Mouse (Mus musculus) heart, embryonic 16.5 days (tissue): ENCODE measurements around the gene Cmtm3. TPM values are rescaled to one million over a fixed set of nuclear protein-coding genes. Genes with fewer than 3 reads are reported as not detected.

ENCODE experiments used
- ATAC-seq: fragments of 200-750 bp; cut with Nextera tagmentation; replicated peaks from 2 replicates; pipeline ENCODE4 v1.8.0; 2017; ENCODE audit warnings: moderate number of reproducible peaks; ENCODE audit not compliant: insufficient read depth, low FRiP score; ENCODE audit errors: extremely low read depth
- H3K27ac ChIP-seq: fragments of 300-500 bp; sonication (generic); 2 replicates; pipeline ENCODE4 v1.5.1; 2014; ENCODE audit warnings: mild to moderate bottlenecking, low read length, control low read depth, moderate library complexity
- H3K27me3 ChIP-seq: fragments of 300-500 bp; sonication (generic); 2 replicates; pipeline ENCODE4 v1.6.1; 2014; ENCODE audit warnings: low read length, mixed read lengths; ENCODE audit not compliant: control insufficient read depth, insufficient read depth
- H3K36me3 ChIP-seq: fragments of 300-500 bp; sonication (generic); 2 replicates; pipeline ENCODE4 v1.6.1; 2014; ENCODE audit not compliant: control insufficient read depth, insufficient read depth
- H3K4me1 ChIP-seq: fragments of 300-500 bp; sonication (generic); 2 replicates; pipeline ENCODE4 v1.6.1; 2014; ENCODE audit warnings: low read length, mixed read lengths; ENCODE audit not compliant: control insufficient read depth, insufficient read depth
- H3K4me2 ChIP-seq: fragments of 300-500 bp; sonication (generic); 2 replicates; pipeline ENCODE4 v1.6.1; 2014; ENCODE audit warnings: low read depth, mild to moderate bottlenecking, control low read depth, low read length
- H3K4me3 ChIP-seq: fragments of 300-500 bp; sonication (generic); 2 replicates; pipeline ENCODE4 v1.5.1; 2014; ENCODE audit warnings: mild to moderate bottlenecking, control low read depth, low read length
- H3K9ac ChIP-seq: fragments of 300-500 bp; sonication (generic); 2 replicates; pipeline ENCODE4 v1.6.1; 2014; ENCODE audit warnings: low read length, control low read depth
- H3K9me3 ChIP-seq: fragments of 300-500 bp; sonication (generic); replicated peaks from 2 replicates; pipeline ENCODE4 v1.6.1; 2016; ENCODE audit warnings: low read length; ENCODE audit not compliant: control insufficient read depth
- WGBS: fragments of 180-500 bp; shearing (Covaris S2); extraction: QIAGEN DNeasy Blood & Tissue Kit; methylation state at CpG from one replicate; pipeline ENCODE4 v1.1.7; 2014; 5-methylcytosine and 5-hydroxymethylcytosine counted together
- polyA plus RNA-seq: library from polyadenylated mRNA; unstranded; fragments of >200 nt; fragmentation: Nextera tagmentation; extraction: Ambion mirVana; gene quantifications from 2 replicates; pipeline ENCODE4 v1.2.1, GENCODE M21; 2015

Gene Cmtm3
- polyA plus RNA-seq, 1 experiment from 2014 or later = 83.9 TPM

DNA sequence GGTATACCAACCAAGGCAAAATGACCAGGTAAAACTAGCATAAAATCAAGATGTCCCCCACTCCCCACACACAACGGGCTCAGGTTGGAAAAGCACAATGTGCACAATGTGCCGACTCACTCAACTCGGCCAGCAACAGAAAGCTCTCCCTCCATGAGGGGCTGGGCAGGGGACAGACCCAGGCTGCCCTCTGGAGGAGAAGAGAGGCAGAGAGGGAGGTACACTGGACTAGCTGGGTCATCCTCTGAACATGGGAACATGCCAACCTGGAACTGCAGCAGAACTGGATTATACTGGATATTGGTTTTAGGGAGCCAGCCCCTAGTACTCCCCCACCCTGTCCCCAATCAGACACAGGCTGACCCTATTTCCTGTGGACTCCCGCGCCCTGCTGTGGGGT lies 14.0 kb downstream of the Cmtm3 start:
- H3K9me3 ChIP-seq = no peaks in the 10 kb centered on the region
- 56% methylated on average over 5 of the region's 5 CpGs for WGBS

DNA sequence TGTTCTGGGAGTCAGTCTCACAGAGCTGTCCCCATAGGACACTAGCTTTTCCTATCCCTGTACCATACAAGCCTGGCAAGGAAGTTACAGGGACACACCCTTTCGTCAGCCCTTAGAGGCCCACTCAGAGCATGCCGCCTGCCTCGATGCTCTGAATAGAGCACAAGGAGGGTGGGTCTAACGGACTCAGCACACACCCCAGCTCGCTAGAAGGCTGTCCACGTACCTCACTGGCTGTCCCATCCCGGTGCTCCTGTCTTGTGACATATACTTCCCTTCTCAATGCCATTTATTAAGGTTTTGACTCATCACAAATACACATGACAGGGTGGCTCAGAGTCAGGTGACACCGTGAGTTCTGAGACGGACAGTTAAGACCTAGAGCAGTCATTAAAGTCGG lies 15.3 kb downstream of the Cmtm3 start:
- no peak overlapping the region for H3K9ac ChIP-seq
- no peak overlapping the region for H3K4me2 ChIP-seq
- no peak for ATAC-seq
- H3K4me3 ChIP-seq = no peak overlapping the region
- H3K9me3 ChIP-seq = no peaks in the 10 kb centered on the region
- 86% methylated on average over 10 of the region's 10 CpGs for WGBS
- H3K4me1 ChIP-seq = peaks cover 3% of the 10 kb centered on the region; the same call in 1 of the 2 replicates
- peaks cover 6% of the 10 kb centered on the region; the same call in 1 of the 2 replicates for H3K36me3 ChIP-seq
- no peak overlapping the region for H3K27ac ChIP-seq
- H3K27me3 ChIP-seq = no peaks in the 10 kb centered on the region

More for the DNA sequence above, 14.0 kb downstream of the Cmtm3 start:
- no peak overlapping the region for H3K4me2 ChIP-seq
- H3K4me1 ChIP-seq = peaks cover 11% of the 10 kb centered on the region
- no peak overlapping the region for H3K27ac ChIP-seq
- no peaks in the 10 kb centered on the region for H3K27me3 ChIP-seq
- no peak; the same call in 1 of the 2 replicates for ATAC-seq
- no peak overlapping the region for H3K4me3 ChIP-seq
- no peak overlapping the region for H3K9ac ChIP-seq
- H3K36me3 ChIP-seq = peaks cover 6% of the 10 kb centered on the region; the same call in 1 of the 2 replicates

GRCm38 (mm10) chr8:104358637-104359036 lies 19.4 kb downstream of the Cmtm3 start:
- Histone ChIP-seq H3K9me3 (no peaks in the 10 kb centered on the region), H3K9ac (no peak overlapping the region), H3K27me3 (no peaks in the 10 kb centered on the region), H3K4me3 (no peak overlapping the region), H3K4me2 (no peak overlapping the region), H3K27ac (no peak overlapping the region), H3K36me3 (0 out of 2 replicates have a peak, but pooled peaks cover 2% of the 10 kb centered on the region), H3K4me1 (peaks cover 3% of the 10 kb centered on the region; the same call in 1 of the 2 replicates)
- WGBS = 80% methylated on average over 3 of the region's 3 CpGs
- ATAC-seq = no peak

DNA sequence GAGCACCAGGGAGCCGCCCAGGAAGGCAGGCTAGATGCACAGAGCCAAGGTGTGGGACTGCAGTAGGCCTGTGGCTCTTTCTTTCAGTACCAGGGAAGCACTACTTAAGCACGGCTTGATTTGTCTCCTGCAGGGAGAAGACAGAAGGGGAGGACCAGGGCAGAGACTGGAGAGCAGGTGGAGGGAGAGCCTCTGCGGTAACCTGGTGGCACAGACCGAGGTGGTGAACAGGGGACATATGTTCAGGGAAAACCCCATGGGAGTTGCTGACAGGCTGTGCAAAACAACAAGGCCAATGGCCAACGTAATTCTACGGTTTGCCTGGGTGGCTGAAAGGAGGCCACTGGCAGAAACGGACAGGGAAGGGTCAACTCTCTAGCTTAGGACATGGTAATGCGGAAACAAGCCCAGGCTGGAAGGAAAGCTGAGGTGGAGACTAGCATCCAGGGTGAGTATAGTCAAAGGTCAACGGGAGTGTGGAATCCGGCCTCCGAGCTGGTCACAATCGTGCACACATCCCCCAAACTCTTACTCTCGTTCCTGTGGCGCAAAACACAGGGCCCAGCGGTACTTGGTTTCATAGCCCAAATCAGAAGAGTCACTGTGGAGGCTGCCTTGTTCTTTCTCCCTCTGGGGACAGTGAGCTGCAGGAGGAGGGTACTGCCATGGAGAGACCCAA lies 20.7 kb downstream of the Cmtm3 start:
- Histone ChIP-seq H3K9me3 (no peaks in the 10 kb centered on the region), H3K27me3 (no peaks in the 10 kb centered on the region), H3K9ac (no peak overlapping the region), H3K27ac (no peak overlapping the region), H3K4me2 (no peak overlapping the region), H3K4me3 (no peak overlapping the region), H3K36me3 (no peaks in the 10 kb centered on the region), H3K4me1 (peaks cover 3% of the 10 kb centered on the region; the same call in 1 of the 2 replicates)
- ATAC-seq = no peak
- WGBS = 79% methylated on average over 15 of the region's 15 CpGs

GRCm38 (mm10) chr8:104365695-104366094 lies 26.5 kb downstream of the Cmtm3 start:
- ATAC-seq = no peak
- Histone ChIP-seq H3K36me3 (no peaks in the 10 kb centered on the region), H3K4me2 (no peak overlapping the region), H3K9me3 (no peaks in the 10 kb centered on the region), H3K4me3 (no peak overlapping the region), H3K4me1 (peaks cover 6% of the 10 kb centered on the region), H3K27ac (no peak overlapping the region), H3K27me3 (no peaks in the 10 kb centered on the region), H3K9ac (no peak overlapping the region)
- WGBS = 93% methylated on average over 9 of the region's 9 CpGs

- 69% methylated on average over 5 of the region's 5 CpGs for WGBS
- no peaks in the 10 kb centered on the region for H3K27me3 ChIP-seq
- H3K9ac ChIP-seq = no peak overlapping the region
- H3K36me3 ChIP-seq = no peaks in the 10 kb centered on the region
- no peak overlapping the region for H3K27ac ChIP-seq
- no peak for ATAC-seq
- no peaks in the 10 kb centered on the region for H3K9me3 ChIP-seq
- H3K4me2 ChIP-seq = no peak overlapping the region
- H3K4me1 ChIP-seq = peaks cover 6% of the 10 kb centered on the region
- no peak overlapping the region for H3K4me3 ChIP-seq
Measured at GRCm38 (mm10) chr8:104367398-104367797, 28.2 kb downstream of the Cmtm3 start.

- no peak overlapping the region for H3K27ac ChIP-seq
- no peak overlapping the region for H3K9ac ChIP-seq
- peaks cover 15% of the 10 kb centered on the region for H3K4me1 ChIP-seq
- WGBS = 77% methylated on average over 12 of the region's 12 CpGs
- H3K4me3 ChIP-seq = no peak overlapping the region
- ATAC-seq = no peak
- H3K4me2 ChIP-seq = no peak overlapping the region
- H3K27me3 ChIP-seq = no peaks in the 10 kb centered on the region
- H3K36me3 ChIP-seq = no peaks in the 10 kb centered on the region
- no peaks in the 10 kb centered on the region for H3K9me3 ChIP-seq
Measured at GRCm38 (mm10) chr8:104369591-104369990, 30.4 kb downstream of the Cmtm3 start.

- Histone ChIP-seq H3K9ac (no peak overlapping the region), H3K4me2 (no peak overlapping the region), H3K27ac (no peak overlapping the region), H3K36me3 (no peaks in the 10 kb centered on the region), H3K4me1 (peaks cover 19% of the 10 kb centered on the region), H3K27me3 (no peaks in the 10 kb centered on the region), H3K4me3 (no peak overlapping the region), H3K9me3 (no peaks in the 10 kb centered on the region)
- ATAC-seq = no peak
- WGBS = 69% methylated on average over 6 of the region's 6 CpGs
Measured at GRCm38 (mm10) chr8:104370071-104370470, 30.9 kb downstream of the Cmtm3 start.

DNA sequence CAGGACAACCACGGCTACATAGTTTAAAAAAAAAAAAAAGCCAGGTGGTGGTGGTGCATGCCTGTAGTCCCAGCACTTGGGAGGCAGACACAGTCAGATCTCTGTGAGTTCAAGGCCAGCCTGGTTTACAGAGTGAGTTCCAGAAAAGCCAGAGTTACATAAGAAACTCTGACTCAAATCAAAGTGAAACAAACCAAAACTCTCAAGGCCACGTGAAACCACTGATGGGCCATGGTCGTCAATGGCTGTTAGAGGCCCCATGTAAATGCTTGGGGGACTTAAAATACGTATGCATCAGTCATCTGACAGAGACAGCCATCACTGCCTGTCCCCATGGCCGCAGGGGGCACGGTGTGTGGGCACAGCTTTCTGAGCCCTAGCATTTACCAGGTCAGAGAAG lies 31.9 kb downstream of the Cmtm3 start:
- H3K9ac ChIP-seq = no peak overlapping the region
- H3K36me3 ChIP-seq = no peaks in the 10 kb centered on the region
- no peak for ATAC-seq
- peaks cover 29% of the 10 kb centered on the region for H3K4me1 ChIP-seq
- no peaks in the 10 kb centered on the region for H3K9me3 ChIP-seq
- 90% methylated on average over 6 of the region's 6 CpGs for whole genome bisulfite sequencing
- no peak overlapping the region for H3K4me2 ChIP-seq
- no peak overlapping the region for H3K27ac ChIP-seq
- no peaks in the 10 kb centered on the region for H3K27me3 ChIP-seq
- no peak overlapping the region for H3K4me3 ChIP-seq
